Mouse (Mus musculus) heart, postnatal 14 days (tissue): ENCODE measurements around the gene Elovl4. TPM values are rescaled to one million over a fixed set of nuclear protein-coding genes. Genes with fewer than 3 reads are reported as not detected.

Experiments used
- DNase-seq, 2 experiments: peaks; one replicate each; pipeline ENCODE4 v3.0.0; 2021 to 2022
- intact Hi-C: fragments of 180-260 bp; cut with DNase I; formaldehyde crosslinking; loops from one replicate; pipeline ENCODE4 v1.15.1; 2025
- total RNA-seq, 2 experiments: library from RNA; stranded (reverse); gene quantifications; 2 replicates each; pipeline ENCODE4 v1.2.3; 2021

Gene Elovl4
- total RNA-seq, 2 experiments from 2014 or later: 0.20 to 0.60 TPM

- intact Hi-C loops: no loop called here
Measured at GRCm38 (mm10) chr9:83730836-83731235, 75.2 kb downstream of the Elovl4 start.

More at GRCm38 (mm10) chr9:83730836-83731235, 75.2 kb downstream of the Elovl4 start:
- no peak for DNase-seq

Other genes with a start within 250 kb of the Elovl4 start
- gene Ttk, start 28.4 kb upstream of the Elovl4 start, total RNA-seq: 1 to 10 TPM; 1.1 to 4.1 TPM
- 10 to 100 TPM; 44.6 to 52.8 TPM for gene Bckdhb, start 118.9 kb upstream of the Elovl4 start, total RNA-seq